Mouse (Mus musculus) heart, adult 2 months (tissue): Measurements from ENCODE around the gene Stx8. TPM values are rescaled to one million over a fixed set of nuclear protein-coding genes. Genes with fewer than 3 reads are reported as not detected.

ENCODE experiments used
- DNase-seq, 2 experiments: peaks; one replicate each; pipeline ENCODE4 v3.0.0; 2021
- H3K27ac ChIP-seq: fragments of 200-600 bp; 2 replicates; pipeline ENCODE4 v1.8.1; 2022
- H3K27me3 ChIP-seq: fragments of 200-500 bp; 2 replicates; pipeline ENCODE4 v1.6.1; 2012; ENCODE audit warnings: mild to moderate bottlenecking, low read length, inconsistent platforms, mixed read lengths; ENCODE audit not compliant: control insufficient read depth, insufficient read depth
- H3K36me3 ChIP-seq: fragments of 200-500 bp; 2 replicates; pipeline ENCODE4 v1.6.1; 2012; ENCODE audit warnings: low read length, inconsistent platforms; ENCODE audit not compliant: control insufficient read depth, insufficient read depth
- H3K4me1 ChIP-seq: fragments of 200-500 bp; 2 replicates; pipeline ENCODE4 v1.6.1; 2011; ENCODE audit warnings: low read length; ENCODE audit not compliant: control insufficient read depth, insufficient read depth
- H3K4me3 ChIP-seq: fragments of 200-600 bp; 2 replicates; pipeline ENCODE4 v1.8.1; 2022
- H3K79me2 ChIP-seq: fragments of 200-500 bp; replicated peaks from 2 replicates; pipeline ENCODE4 v1.6.1; 2012; ENCODE audit warnings: mild to moderate bottlenecking, inconsistent platforms, low read length, moderate library complexity, mixed read lengths; ENCODE audit not compliant: control insufficient read depth, insufficient read depth
- H3K9ac ChIP-seq: fragments of 200-500 bp; 2 replicates; pipeline ENCODE4 v1.6.1; 2012; ENCODE audit warnings: low read depth, mild to moderate bottlenecking, control low read depth, inconsistent platforms, low read length, mixed read lengths
- CTCF ChIP-seq: fragments of 200-600 bp; IDR thresholded peaks from 2 replicates; pipeline ENCODE4 v1.8.1; 2022; ENCODE audit warnings: antibody characterized with exemption, mild to moderate bottlenecking, moderate library complexity
- EP300 ChIP-seq: fragments of 200-500 bp; IDR thresholded peaks from 2 replicates; pipeline ENCODE4 v1.6.1; 2011; ENCODE audit warnings: low read depth, low read length, control low read depth; ENCODE audit not compliant: insufficient read depth
- POLR2A ChIP-seq: fragments of 200-500 bp; IDR thresholded peaks from 2 replicates; pipeline ENCODE4 v1.6.1; 2011; ENCODE audit warnings: mild to moderate bottlenecking, low read depth, low read length, control low read depth; ENCODE audit not compliant: insufficient read depth
- WGBS: fragments of 180-500 bp; shearing (Covaris S2); methylation state at CpG from one replicate; pipeline ENCODE4 v1.1.7; 2018; 5-methylcytosine and 5-hydroxymethylcytosine counted together
- intact Hi-C: fragments of 180-260 bp; cut with DNase I; formaldehyde crosslinking; loops from one replicate; pipeline ENCODE4 v1.15.1; 2025
- polyA plus RNA-seq: library from polyadenylated mRNA; depleted of rRNA; stranded (reverse); fragments of >200 nt; gene quantifications from 2 replicates; pipeline ENCODE4 v1.2.3, GENCODE M21; 2012
- total RNA-seq, 2 experiments: library from RNA; stranded (reverse); gene quantifications; 2 replicates each; pipeline ENCODE4 v1.2.3; 2021

Stx8 gene
- total and polyA plus RNA-seq, 3 experiments = 6.7 to 29.1 (median 22.6) TPM

GRCm38 (mm10) chr11:67995965-67996364 is 30.0 kb downstream of the Stx8 start:
- H3K27me3 ChIP-seq = no peaks in the 10 kb centered on the region
- no peaks in the 10 kb centered on the region for H3K4me1 ChIP-seq
- H3K79me2 ChIP-seq = no peaks in the 10 kb centered on the region
- intact Hi-C loops = no loop called here
- no peaks in the 10 kb centered on the region for H3K36me3 ChIP-seq
- H3K4me3 ChIP-seq = no peak overlapping the region
- no peak overlapping the region for H3K27ac ChIP-seq
- no peak for DNase-seq
- 76% methylated on average over 4 of the region's 4 CpGs for WGBS
- TF ChIP-seq EP300 = no peak
- TF ChIP-seq CTCF = no peak
- no peak for TF ChIP-seq POLR2A
- H3K9ac ChIP-seq = no peak overlapping the region

DNA sequence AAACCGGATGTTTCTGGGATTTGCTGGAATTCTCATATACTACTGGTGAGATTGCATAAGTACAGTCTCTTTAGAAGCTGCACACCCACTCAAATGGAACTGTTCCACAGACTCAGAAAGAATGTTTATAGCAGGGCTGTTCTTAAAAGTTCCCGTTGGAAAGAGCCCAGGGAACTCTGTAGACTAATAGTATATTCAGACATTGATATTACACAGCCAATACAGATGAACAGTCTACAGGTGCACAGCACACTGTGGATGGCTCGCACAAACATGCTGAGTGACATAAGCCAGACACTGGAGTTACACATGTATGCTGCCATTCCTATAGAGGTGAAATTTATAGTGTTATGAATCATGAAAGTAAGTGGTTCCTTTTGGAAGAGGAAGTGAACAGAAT is 32.9 kb downstream of the Stx8 start:
- Histone ChIP-seq H3K27me3 (no peaks in the 10 kb centered on the region), H3K36me3 (no peaks in the 10 kb centered on the region), H3K9ac (no peak overlapping the region), H3K4me1 (no peaks in the 10 kb centered on the region), H3K27ac (no peak overlapping the region), H3K4me3 (no peak overlapping the region), H3K79me2 (no peaks in the 10 kb centered on the region)
- WGBS = 85% methylated on average over 3 of the region's 3 CpGs
- TF ChIP-seq EP300 (no peak), CTCF (no peak), POLR2A (no peak)
- DNase-seq = no peak
- intact Hi-C loops = no loop called here

- Histone ChIP-seq H3K27ac (no peak overlapping the region), H3K79me2 (no peaks in the 10 kb centered on the region), H3K9ac (no peak overlapping the region), H3K4me3 (no peak overlapping the region), H3K27me3 (no peaks in the 10 kb centered on the region), H3K4me1 (no peaks in the 10 kb centered on the region), H3K36me3 (no peaks in the 10 kb centered on the region)
- DNase-seq = no peak
- 67% methylated on average over 5 of the region's 5 CpGs for WGBS
- TF ChIP-seq CTCF (peak; percentile 44), POLR2A (no peak)
- intact Hi-C loops = loop anchor here (10.0 kb wide), 1 partner anchor 115 kb away; no protein-coding TSS in a partner anchor
Observed at GRCm38 (mm10) chr11:67999629-68000028, 33.6 kb downstream of the Stx8 start.

DNA sequence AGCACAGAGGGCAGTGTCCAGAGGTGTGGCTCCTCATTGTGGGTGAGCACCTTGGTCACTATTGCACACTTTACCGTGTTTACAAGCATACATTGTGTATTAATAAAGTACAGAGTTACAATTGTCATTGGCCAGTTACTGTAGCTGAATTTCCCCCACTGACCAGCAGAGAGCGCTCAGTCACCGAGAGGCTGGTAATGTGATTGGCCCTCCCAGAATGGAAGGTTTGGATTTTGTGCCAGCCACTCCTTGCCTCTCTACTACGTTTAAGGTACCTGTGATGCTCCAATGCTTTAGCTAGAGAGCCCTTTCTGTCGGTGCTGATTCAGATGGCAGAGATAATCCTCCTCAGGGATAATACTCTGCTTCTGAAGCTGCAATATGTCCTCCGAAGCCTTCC is 38.2 kb downstream of the Stx8 start:
- H3K36me3 ChIP-seq = no peaks in the 10 kb centered on the region
- no peaks in the 10 kb centered on the region for H3K79me2 ChIP-seq
- H3K27ac ChIP-seq = no peak overlapping the region
- peak; percentile 63 to 80 for DNase-seq
- no peak overlapping the region for H3K9ac ChIP-seq
- TF ChIP-seq EP300 = peak; percentile 84; the same call in 1 of the 2 replicates
- no peak for TF ChIP-seq POLR2A
- 19% methylated on average over 6 of the region's 6 CpGs for WGBS
- H3K4me1 ChIP-seq = no peaks in the 10 kb centered on the region
- no peaks in the 10 kb centered on the region for H3K27me3 ChIP-seq
- intact Hi-C loops = loop anchor here (1.0 to 10.0 kb wide), 2 partner anchors 111 to 404 kb away; no protein-coding TSS in a partner anchor
- H3K4me3 ChIP-seq = no peak overlapping the region

DNA sequence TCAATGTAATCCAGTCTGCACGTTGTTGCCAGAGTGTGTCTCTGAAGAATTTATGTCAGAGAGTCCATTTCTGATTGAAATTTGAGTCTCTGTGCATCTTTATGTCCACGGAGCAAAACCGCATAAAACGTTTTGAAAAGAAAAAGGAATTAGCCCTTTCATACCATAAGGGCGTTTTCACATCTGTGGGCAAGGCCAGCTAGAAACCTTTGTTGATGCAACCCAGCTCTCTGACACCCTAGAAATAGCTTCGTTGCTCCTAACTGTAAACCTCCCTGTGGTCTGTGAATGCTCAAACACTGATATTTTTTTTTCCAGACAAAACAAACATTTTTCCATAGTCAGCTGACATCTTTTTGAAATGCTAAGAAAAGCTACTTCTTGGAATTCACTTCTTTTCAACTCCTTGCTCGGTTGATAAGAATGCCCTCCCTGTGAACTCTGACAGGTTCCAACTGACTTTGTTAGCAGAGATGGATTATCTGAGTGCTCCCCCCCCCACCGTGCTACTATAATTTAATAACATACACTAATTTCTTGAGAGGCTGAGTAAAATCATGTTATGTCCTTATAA is 40.3 kb downstream of the Stx8 start:
- no peak overlapping the region for H3K27ac ChIP-seq
- H3K4me1 ChIP-seq = no peaks in the 10 kb centered on the region
- no peaks in the 10 kb centered on the region for H3K36me3 ChIP-seq
- no peaks in the 10 kb centered on the region for H3K27me3 ChIP-seq
- DNase-seq = no peak
- TF ChIP-seq POLR2A (no peak), CTCF (no peak), EP300 (no peak)
- no peak overlapping the region for H3K9ac ChIP-seq
- intact Hi-C loops = loop anchor here (5.0 to 10.0 kb wide), 3 partner anchors 108 to 206 kb away; no protein-coding TSS in a partner anchor
- H3K79me2 ChIP-seq = no peaks in the 10 kb centered on the region
- 49% methylated on average over 8 of the region's 8 CpGs for WGBS
- H3K4me3 ChIP-seq = no peak overlapping the region

DNA sequence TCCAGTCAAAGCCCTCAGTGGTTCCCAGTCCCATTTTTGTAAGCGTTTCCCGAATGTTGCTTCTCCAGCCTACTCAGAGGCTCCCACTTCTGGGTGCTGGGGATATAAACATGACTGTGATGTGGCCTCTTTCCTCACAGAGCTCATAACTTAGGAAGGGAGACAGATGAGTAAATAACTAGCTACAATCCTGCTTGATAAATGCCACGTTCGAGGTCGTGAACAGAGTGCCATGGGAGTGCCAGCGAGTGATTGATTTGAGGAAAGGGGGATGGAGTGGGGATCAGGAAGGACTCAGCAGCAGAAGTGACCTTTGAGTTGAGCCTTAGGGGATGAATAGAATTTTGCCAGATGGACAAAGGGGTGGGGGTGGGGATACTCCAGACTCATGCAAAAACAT is 41.7 kb downstream of the Stx8 start:
- 77% methylated on average over 6 of the region's 6 CpGs for WGBS
- no peak for DNase-seq
- TF ChIP-seq CTCF (no peak), EP300 (no peak), POLR2A (no peak)
- no peaks in the 10 kb centered on the region for H3K79me2 ChIP-seq
- no peak overlapping the region for H3K9ac ChIP-seq
- H3K27me3 ChIP-seq = no peaks in the 10 kb centered on the region
- no peaks in the 10 kb centered on the region for H3K4me1 ChIP-seq
- intact Hi-C loops = loop anchor here (5.0 to 10.0 kb wide), 3 partner anchors 107 to 205 kb away; no protein-coding TSS in a partner anchor
- no peak overlapping the region for H3K4me3 ChIP-seq
- no peaks in the 10 kb centered on the region for H3K36me3 ChIP-seq
- H3K27ac ChIP-seq = no peak overlapping the region
